Mouse (Mus musculus): ENCODE results near the gene Znrf4. TPM values are rescaled to one million over a fixed set of nuclear protein-coding genes. Genes with fewer than 3 reads are reported as not detected.

Znrf4 gene
- polyA plus RNA-seq (2015; fragmentation: Nextera tagmentation; extraction: Ambion mirVana): not detected in 2 replicates

DNA sequence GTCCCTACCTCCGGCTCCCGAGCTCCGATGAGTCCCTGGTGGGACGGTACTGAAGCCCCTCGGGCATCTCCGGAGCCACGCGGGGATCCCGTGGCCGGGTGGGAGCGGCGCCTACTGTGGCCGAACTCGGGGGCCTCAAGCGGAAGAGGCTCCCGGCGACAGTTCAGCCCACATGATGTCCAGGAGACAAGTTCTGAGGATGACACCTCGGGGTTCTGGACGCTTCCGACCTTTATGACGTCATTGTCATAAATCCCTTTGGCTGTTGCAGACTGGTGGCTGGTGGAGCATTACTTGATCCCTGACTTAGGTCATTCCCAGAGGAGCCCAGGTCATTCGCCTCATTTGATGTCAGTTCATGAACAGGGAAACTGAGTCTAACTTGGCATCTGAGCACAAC, at the start of gene Znrf4:
Znrf4 (minus strand) TSS at position 122 of the 400 bp plus-strand sequence.
- 61% methylated on average over 22 of the region's 22 CpGs for WGBS
- peak within 1 kb of the TSS; percentile 58 for H3K4me2 ChIP-seq
- peaks cover 49% of the 10 kb centered on the region for H3K27me3 ChIP-seq (replicated peaks)
- H3K4me1 ChIP-seq: peaks cover 23% of the 10 kb centered on the region
- no peak within 1 kb of the TSS for H3K9ac ChIP-seq
- no peak within 1 kb of the TSS for H3K27ac ChIP-seq
- ATAC-seq (ENCODE audit: insufficient read depth, low FRiP score, low read depth): no peak
- no peaks in the 10 kb centered on the region for H3K9me3 ChIP-seq
- no peaks in the 10 kb centered on the region for H3K36me3 ChIP-seq
- peak within 1 kb of the TSS; percentile 33 for H3K4me3 ChIP-seq (replicated peaks)

DNA sequence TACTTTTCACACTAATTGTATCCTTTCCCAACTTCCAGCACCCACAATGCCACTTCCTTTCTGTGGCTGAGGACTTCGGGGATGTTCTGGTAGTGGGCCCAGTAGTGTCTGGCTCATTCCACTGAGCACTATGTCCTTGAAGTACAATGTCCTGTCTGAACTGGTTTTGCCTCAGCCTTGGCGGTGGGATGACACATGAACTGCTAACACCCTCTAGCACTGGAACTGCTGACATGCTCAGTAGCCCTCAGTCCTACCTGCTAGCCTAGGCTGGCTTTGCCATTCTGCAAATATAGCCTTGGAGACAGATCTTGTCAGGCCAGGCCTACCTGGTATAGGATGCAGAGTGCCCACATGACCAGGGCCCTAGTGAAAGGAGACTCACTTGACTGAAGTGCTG, 49.6 kb upstream of the Znrf4 start:
- Histone ChIP-seq H3K9ac (no peak overlapping the region), H3K4me1 (no peaks in the 10 kb centered on the region), H3K9me3 (no peaks in the 10 kb centered on the region), H3K27ac (no peak overlapping the region), H3K4me2 (no peak overlapping the region), H3K4me3 (replicated peaks) (no peak overlapping the region), H3K27me3 (replicated peaks) (no peaks in the 10 kb centered on the region), H3K36me3 (peaks cover 60% of the 10 kb centered on the region)
- WGBS: 94% methylated on average over 2 of the region's 2 CpGs
- no peak for ATAC-seq (ENCODE audit: insufficient read depth, low FRiP score, low read depth)

DNA sequence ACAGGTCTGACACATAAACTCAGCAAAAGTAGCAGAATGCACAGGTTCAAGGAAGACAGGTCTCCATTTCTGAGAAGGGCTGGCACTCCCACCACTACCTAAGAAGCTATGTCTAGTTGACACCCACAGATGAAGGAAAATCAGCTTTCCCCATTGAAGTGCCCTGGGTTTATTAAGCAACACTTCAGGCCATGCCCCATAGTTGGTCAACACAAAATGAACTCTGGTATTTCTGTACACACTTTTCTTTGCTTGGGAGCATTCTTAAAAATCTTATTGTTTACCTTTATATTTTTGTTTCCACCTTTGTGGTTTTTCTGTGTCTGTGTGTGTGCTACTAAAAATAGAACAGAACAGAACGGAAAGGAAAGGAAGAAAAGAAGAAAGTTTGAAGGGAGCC, 47.9 kb upstream of the Znrf4 start:
- 57% methylated on average over 1 of the region's 1 CpGs for WGBS
- no peaks in the 10 kb centered on the region for H3K4me1 ChIP-seq
- ATAC-seq (ENCODE audit: insufficient read depth, low FRiP score, low read depth): no peak

DNA sequence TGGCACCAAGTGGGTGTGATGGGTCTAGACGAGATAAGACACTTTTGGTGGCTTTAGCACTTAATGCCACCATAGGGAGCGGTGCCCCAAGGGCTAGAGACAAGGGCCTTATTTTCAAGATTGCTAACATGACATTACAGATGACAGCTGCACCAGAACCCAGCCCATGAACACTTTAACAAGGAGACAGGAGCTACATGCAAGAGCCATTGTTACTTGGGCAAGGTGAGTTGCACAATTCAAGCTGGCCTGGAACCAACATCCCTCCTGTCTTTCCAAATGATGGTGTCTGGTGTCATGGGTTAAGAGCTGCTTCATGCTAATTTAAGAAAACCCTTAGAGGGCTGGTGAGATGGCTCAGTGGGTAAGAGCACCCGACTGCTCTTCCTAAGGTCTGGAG, 47.2 kb upstream of the Znrf4 start:
- Histone ChIP-seq H3K27me3 (replicated peaks) (no peaks in the 10 kb centered on the region), H3K4me3 (replicated peaks) (no peak overlapping the region), H3K4me2 (no peak overlapping the region), H3K9ac (no peak overlapping the region), H3K9me3 (no peaks in the 10 kb centered on the region), H3K36me3 (peaks cover 36% of the 10 kb centered on the region), H3K27ac (no peak overlapping the region), H3K4me1 (0 out of 2 replicates have a peak, but pooled peaks cover 2% of the 10 kb centered on the region)
- no peak for ATAC-seq (ENCODE audit: insufficient read depth, low FRiP score, low read depth)
- 70% methylated on average over 3 of the region's 3 CpGs for WGBS

More for the DNA sequence above, 47.9 kb upstream of the Znrf4 start:
- H3K27ac ChIP-seq: no peak overlapping the region
- H3K36me3 ChIP-seq: peaks cover 43% of the 10 kb centered on the region
- no peak overlapping the region for H3K9ac ChIP-seq
- H3K9me3 ChIP-seq: no peaks in the 10 kb centered on the region
- H3K4me3 ChIP-seq (replicated peaks): no peak overlapping the region
- no peaks in the 10 kb centered on the region for H3K27me3 ChIP-seq (replicated peaks)
- H3K4me2 ChIP-seq: no peak overlapping the region

DNA sequence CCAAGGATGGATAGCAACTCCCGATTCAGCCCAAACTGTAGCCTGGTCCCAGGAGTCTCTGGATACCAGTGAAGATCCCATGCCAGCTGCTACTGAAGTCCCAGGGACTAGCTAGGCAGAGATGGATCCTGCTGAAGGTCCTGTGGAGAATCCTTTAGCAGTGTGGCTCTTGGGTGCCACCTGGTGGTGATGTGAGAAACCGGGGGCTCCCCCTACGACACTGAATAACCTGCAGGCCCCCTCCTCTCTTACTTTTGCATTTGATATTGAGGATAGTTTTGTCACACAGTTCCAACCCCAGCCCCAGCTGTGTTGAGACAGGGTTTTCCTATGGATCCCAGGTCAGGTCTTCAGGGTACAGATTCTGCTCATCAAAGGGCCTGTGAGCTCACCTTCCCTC, 46.2 kb upstream of the Znrf4 start:
- Histone ChIP-seq H3K4me2 (no peak overlapping the region), H3K27me3 (replicated peaks) (no peaks in the 10 kb centered on the region), H3K9me3 (no peaks in the 10 kb centered on the region), H3K36me3 (peaks cover 26% of the 10 kb centered on the region), H3K4me3 (replicated peaks) (no peak overlapping the region), H3K27ac (no peak overlapping the region), H3K4me1 (0 out of 2 replicates have a peak, but pooled peaks cover 2% of the 10 kb centered on the region), H3K9ac (no peak overlapping the region)
- 16% methylated on average over 3 of the region's 3 CpGs for WGBS
- ATAC-seq (ENCODE audit: insufficient read depth, low FRiP score, low read depth): peak; percentile 32; the same call in 1 of the 2 replicates

DNA sequence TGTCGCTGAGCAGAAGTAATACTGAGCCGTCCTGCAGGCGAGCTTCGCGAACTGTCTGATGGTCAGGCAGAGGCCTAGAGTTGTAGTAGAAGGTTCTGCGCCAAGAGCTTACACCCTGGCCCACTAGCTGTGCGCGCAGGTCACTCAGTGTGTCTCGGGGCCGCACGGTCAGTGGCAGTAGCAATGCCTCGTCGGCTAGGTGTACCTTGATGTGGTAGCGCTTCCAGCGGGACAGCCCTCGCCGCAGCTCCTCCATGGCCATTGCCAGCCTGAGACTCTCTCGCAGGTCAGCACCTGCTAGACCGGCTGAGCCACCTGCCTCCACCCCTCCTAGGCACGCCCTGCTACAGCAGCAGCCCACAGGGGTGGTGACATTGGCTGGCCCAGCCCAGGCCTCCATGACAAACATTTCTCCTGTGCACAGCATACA, 41.9 kb upstream of the Znrf4 start, which contains the start of gene Gm20219:
Gm20219 (minus strand) TSS at position 266 of the 430 bp plus-strand sequence.
- Histone ChIP-seq H3K4me2 (peak within 1 kb of the TSS; percentile 38), H3K4me1 (0 out of 2 replicates have a peak, but pooled peaks cover 6% of the 10 kb centered on the region), H3K27me3 (replicated peaks) (no peaks in the 10 kb centered on the region), H3K9me3 (no peaks in the 10 kb centered on the region), H3K27ac (peak within 1 kb of the TSS; percentile 77), H3K36me3 (no peaks in the 10 kb centered on the region), H3K4me3 (replicated peaks) (peak within 1 kb of the TSS; percentile 29), H3K9ac (no peak within 1 kb of the TSS)
- peak; percentile 91 for ATAC-seq (ENCODE audit: insufficient read depth, low FRiP score, low read depth)
- WGBS: 60% methylated on average over 20 of the region's 20 CpGs

DNA sequence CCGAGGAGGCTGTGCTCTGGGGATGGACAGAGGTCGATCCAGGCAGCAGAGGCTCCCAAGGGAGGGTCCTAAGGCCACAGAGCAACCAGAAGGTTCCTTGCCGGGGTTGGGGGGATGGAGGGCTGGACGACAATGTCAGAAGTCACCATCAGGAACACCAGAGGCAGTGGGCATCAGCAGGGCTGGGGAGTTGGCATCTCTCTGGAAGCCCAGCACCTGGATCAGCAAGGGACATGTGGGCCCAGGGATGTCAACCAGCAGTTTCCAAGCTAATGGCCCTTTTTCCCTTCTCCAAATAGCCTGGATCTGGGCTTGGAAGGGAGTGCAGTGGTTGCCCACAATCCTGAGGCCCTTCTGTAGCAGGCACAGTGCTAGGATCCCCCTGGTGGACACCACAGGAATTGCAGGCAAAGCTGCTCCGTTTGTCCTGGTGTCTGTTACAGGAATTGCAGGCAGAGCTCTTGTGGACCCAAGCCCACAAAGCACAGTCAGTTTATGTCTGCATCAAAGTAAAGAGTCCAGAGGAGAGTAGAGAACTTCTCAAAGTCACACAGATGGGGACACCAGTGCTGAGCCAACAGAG, 40.6 kb upstream of the Znrf4 start:
- H3K27ac ChIP-seq: no peak overlapping the region
- no peaks in the 10 kb centered on the region for H3K27me3 ChIP-seq (replicated peaks)
- H3K36me3 ChIP-seq: no peaks in the 10 kb centered on the region
- peak overlapping the region; percentile 38 for H3K4me2 ChIP-seq
- WGBS: 56% methylated on average over 5 of the region's 5 CpGs
- H3K4me3 ChIP-seq (replicated peaks): peak overlapping the region; percentile 29
- H3K4me1 ChIP-seq: 0 out of 2 replicates have a peak, but pooled peaks cover 6% of the 10 kb centered on the region
- H3K9ac ChIP-seq: no peak overlapping the region
- no peaks in the 10 kb centered on the region for H3K9me3 ChIP-seq
- ATAC-seq (ENCODE audit: insufficient read depth, low FRiP score, low read depth): no peak

DNA sequence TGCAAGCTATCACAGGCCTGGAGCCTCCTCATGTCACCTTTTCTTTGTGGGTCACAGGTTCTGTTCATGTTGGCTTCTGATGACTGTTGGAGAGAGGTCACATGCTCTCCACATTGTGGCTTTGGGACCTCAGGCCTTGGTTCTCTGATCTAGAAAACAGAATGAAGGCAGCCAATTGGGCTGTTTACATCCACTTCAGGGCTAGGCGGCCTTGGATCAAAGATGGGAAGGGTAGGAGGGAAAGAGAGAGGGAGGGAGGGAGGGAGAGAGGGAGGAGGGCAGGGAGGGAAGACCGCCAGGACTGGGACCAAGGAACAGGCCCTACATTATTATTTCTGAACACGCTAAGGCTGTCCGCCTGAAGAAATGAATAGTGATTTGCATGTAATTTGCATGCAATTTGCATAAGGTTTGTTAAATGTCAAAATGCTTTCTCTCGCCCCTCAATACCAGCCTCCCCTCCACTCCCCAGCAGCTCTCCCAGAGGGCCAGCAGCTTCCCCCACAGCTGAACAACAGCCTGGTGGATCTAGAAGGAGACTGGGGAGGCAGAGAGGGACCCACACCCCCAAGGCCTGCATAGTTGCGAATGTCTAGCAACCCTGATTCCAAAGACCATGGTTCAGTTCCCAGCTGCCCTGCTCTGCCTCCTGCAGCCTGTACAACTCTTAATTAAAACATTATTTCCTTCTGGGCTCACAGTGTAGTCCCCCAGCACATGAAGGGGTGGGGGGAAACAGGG, 39.8 kb upstream of the Znrf4 start:
- Histone ChIP-seq H3K36me3 (no peaks in the 10 kb centered on the region), H3K4me3 (replicated peaks) (no peak overlapping the region), H3K4me1 (0 out of 2 replicates have a peak, but pooled peaks cover 6% of the 10 kb centered on the region), H3K4me2 (no peak overlapping the region; the same call in 1 of the 2 replicates), H3K27me3 (replicated peaks) (no peaks in the 10 kb centered on the region), H3K9me3 (no peaks in the 10 kb centered on the region), H3K27ac (0 out of 2 replicates have a peak overlapping the region, but pooled peaks have one; percentile 6), H3K9ac (no peak overlapping the region)
- 73% methylated on average over 6 of the region's 6 CpGs for WGBS
- ATAC-seq (ENCODE audit: insufficient read depth, low FRiP score, low read depth): no peak

DNA sequence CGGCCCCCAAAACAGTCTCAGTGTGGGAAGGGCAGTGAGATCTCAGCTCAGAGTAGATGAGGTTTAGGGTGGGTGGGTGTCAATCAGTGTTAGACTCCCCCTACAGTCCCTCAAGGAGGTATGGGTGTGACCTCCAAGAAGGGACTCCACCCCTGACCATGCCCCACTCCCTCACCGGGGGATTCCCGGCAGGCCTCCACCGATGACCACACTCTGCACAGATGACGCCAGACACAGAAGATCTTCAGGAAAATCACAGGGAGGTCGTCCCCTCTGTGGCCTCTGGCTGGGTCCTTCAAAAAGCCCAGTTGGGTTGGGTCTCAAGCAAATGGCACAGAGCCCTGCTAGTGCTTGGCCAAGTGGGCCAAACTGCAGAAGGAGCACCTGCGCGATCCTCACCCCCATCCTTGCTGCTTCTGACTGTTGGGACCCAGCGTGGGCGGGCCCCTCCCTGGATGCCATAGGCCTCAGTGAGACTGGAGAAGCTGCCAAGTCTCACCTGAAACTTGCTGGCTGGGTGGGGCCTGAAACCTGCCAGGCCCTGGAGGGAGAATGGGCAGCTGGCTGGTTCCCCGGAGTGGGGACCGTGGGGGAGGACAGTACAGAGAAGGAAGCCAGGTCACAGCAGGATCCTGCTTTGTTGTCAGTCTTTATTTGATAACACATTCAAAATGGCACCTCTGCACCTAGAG, 38.7 kb upstream of the Znrf4 start:
- 0 out of 2 replicates have a peak, but pooled peaks cover 6% of the 10 kb centered on the region for H3K4me1 ChIP-seq
- H3K27ac ChIP-seq: peak overlapping the region; percentile 48; the same call in 1 of the 2 replicates
- no peak overlapping the region for H3K9ac ChIP-seq
- WGBS: 65% methylated on average over 12 of the region's 12 CpGs
- H3K4me3 ChIP-seq (replicated peaks): no peak overlapping the region
- peak; percentile 15 for ATAC-seq (ENCODE audit: insufficient read depth, low FRiP score, low read depth)
- H3K4me2 ChIP-seq: no peak overlapping the region
- H3K36me3 ChIP-seq: no peaks in the 10 kb centered on the region
- no peaks in the 10 kb centered on the region for H3K27me3 ChIP-seq (replicated peaks)
- H3K9me3 ChIP-seq: no peaks in the 10 kb centered on the region

DNA sequence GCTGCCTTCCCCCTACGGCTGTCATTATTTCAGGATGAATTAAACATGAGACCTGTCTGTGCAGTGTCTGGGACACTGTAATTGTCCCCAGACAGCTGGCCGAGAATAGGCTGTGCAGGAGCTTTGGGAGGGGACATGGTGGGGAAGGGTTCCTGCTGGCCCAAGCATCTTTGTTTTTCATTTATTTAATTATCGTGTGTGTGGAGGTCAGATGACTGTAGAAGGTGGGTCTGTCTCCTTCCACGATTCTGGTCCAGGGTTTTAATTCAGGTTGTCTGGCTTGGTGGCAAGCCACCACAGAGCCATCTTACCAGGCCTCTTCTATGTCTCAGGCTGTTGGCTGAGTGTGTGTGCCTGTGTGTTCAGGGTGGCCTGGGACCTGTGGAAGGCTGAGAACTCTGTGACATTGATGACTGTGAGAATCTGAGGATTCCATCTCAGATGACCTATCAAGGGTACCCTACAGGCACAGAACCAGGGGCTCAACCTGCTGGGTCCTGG, 36.4 kb upstream of the Znrf4 start:
- 60% methylated on average over 4 of the region's 4 CpGs for WGBS
- Histone ChIP-seq H3K27me3 (replicated peaks) (no peaks in the 10 kb centered on the region), H3K4me3 (replicated peaks) (no peak overlapping the region), H3K36me3 (no peaks in the 10 kb centered on the region), H3K9ac (no peak overlapping the region), H3K4me2 (no peak overlapping the region), H3K4me1 (0 out of 2 replicates have a peak, but pooled peaks cover 4% of the 10 kb centered on the region), H3K9me3 (no peaks in the 10 kb centered on the region), H3K27ac (no peak overlapping the region)
- ATAC-seq (ENCODE audit: insufficient read depth, low FRiP score, low read depth): no peak

DNA sequence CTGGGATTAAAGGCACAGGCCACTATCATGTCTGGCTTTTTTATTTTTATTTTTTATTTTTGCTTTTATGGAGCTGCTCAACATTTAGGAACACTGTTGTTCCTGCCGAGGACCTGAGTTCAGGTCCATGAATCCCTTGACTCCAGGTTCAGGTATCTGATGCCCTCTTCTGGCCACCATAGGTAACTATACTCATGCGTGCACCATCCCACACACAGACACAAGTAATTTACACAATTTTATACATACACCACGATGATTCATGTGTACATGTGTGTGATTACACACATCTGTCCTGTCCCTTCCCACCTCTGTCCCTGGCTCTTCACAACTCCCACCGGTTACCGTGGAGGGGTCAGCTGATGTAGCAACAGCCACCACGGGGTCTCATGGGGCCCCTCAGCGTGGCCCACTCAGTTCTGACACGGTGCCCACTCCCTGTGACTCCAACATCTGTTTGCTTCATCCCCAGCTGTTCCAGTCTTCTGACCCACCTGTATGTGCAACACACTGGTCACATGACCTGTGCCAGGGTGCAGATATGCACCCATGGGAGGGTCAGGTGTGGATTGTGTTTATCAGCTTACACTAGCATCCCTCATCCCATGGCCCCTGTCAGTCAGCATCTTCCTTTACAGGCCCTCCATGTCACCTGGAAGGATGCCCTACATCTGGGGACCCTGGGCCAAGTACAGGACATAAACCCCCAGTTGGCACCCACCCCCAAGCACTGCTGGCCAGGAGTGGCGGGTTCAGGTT, 35.8 kb upstream of the Znrf4 start:
- WGBS: 74% methylated on average over 9 of the region's 9 CpGs
- Histone ChIP-seq H3K4me1 (0 out of 2 replicates have a peak, but pooled peaks cover 4% of the 10 kb centered on the region), H3K4me2 (no peak overlapping the region), H3K4me3 (replicated peaks) (no peak overlapping the region), H3K27ac (no peak overlapping the region), H3K36me3 (no peaks in the 10 kb centered on the region), H3K9ac (no peak overlapping the region), H3K27me3 (replicated peaks) (no peaks in the 10 kb centered on the region), H3K9me3 (no peaks in the 10 kb centered on the region)
- ATAC-seq (ENCODE audit: insufficient read depth, low FRiP score, low read depth): no peak

Data from stomach, embryonic 15.5 days (tissue).